10 mouse cellular contexts compared by ENCODE assay signal in genomic region chr11:58021618-58022017, GRCm38 (mm10). TPM values are rescaled to one million over a fixed set of nuclear protein-coding genes. Genes with fewer than 3 reads are reported as not detected.
DNase-seq lines count a peak whose midpoint lies in the region; ATAC-seq and TF ChIP-seq lines count a peak whose summit lies in the region.
"Had no signal": no experiment of that assay in that cellular context is flagged by ENCODE, and none has a peak within 500 bp of the region (broad histone marks: within the 10 kb centered on the region; RNA-seq: fewer than 3 reads in every experiment).

No protein-coding gene starts in this region.

- intact Hi-C loops in gastrocnemius, adult 2 months (cut with DNase I) = no loop called here

- no peak for ATAC-seq in kidney, postnatal 0 days (replicated peaks; ENCODE audit: low FRiP score, low read depth)
- no peak for ATAC-seq in kidney, embryonic 15.5 days (replicated peaks; ENCODE audit: low FRiP score)
- ATAC-seq in liver, postnatal 0 days = peak; percentile 17; the same call in 1 of the 2 replicates
- ATAC-seq: forebrain, postnatal 0 days; midbrain, embryonic 15.5 days had no signal

- H3K36me3 ChIP-seq in kidney, postnatal 0 days (ENCODE audit: insufficient read depth, low read length) = no peaks in the 10 kb centered on the region
- no peaks in the 10 kb centered on the region for H3K36me3 ChIP-seq in kidney, embryonic 15.5 days
- no peaks in the 10 kb centered on the region for H3K36me3 ChIP-seq in liver, postnatal 0 days (replicated peaks; ENCODE audit: insufficient read depth, low read length)
- H3K36me3 ChIP-seq: midbrain, embryonic 15.5 days had no signal

- H3K4me2 ChIP-seq in kidney, postnatal 0 days (ENCODE audit: low read length) = no peak overlapping the region
- no peak overlapping the region for H3K4me2 ChIP-seq in kidney, embryonic 15.5 days
- peak overlapping the region; percentile 28 for H3K4me2 ChIP-seq in liver, postnatal 0 days (ENCODE audit: low read depth, low read length)
- H3K4me2 ChIP-seq: midbrain, embryonic 15.5 days had no signal

- DNase-seq in gastrocnemius, adult 2 months = no peak
- DNase-seq in gastrocnemius, adult 8-10 months (ENCODE audit: low spot score in 2 of 2) = no peak
- no peak for DNase-seq in kidney, postnatal 0 days (ENCODE audit: low spot score)
- DNase-seq in liver, postnatal 0 days = no peak
- no peak for DNase-seq in natural killer cell, adult 2 months (ENCODE audit: low spot score in 2 of 2)
- DNase-seq in right cerebral cortex, postnatal 10 days (ENCODE audit: low spot score in 2 of 2) = no peak
- DNase-seq: forebrain, postnatal 0 days had no signal

- no peaks in the 10 kb centered on the region for H3K27me3 ChIP-seq in kidney, postnatal 0 days (ENCODE audit: insufficient read depth, low read length)
- H3K27me3 ChIP-seq in kidney, embryonic 15.5 days = no peaks in the 10 kb centered on the region
- no peaks in the 10 kb centered on the region for H3K27me3 ChIP-seq in liver, postnatal 0 days (ENCODE audit: insufficient read depth, low read length)
- H3K27me3 ChIP-seq: midbrain, embryonic 15.5 days had no signal

- no peak for TF ChIP-seq POLR2A in embryonic fibroblast, embryonic 13.5 days (IDR thresholded peaks at IDR 0.05; ENCODE audit: low read depth, low read length)

- no peak overlapping the region for H3K4me3 ChIP-seq in gastrocnemius, adult 2 months
- no peak overlapping the region for H3K4me3 ChIP-seq in kidney, postnatal 0 days (replicated peaks; ENCODE audit: low read depth, low read length)
- no peak overlapping the region for H3K4me3 ChIP-seq in kidney, embryonic 15.5 days (replicated peaks)
- no peak overlapping the region for H3K4me3 ChIP-seq in embryonic fibroblast, embryonic 13.5 days (ENCODE audit: insufficient read depth, low read length)
- H3K4me3 ChIP-seq in liver, postnatal 0 days (ENCODE audit: low read depth, low read length) = no peak overlapping the region
- H3K4me3 ChIP-seq: midbrain, embryonic 15.5 days had no signal

- 25% methylated on average over 2 of the region's 2 CpGs for WGBS in kidney, postnatal 0 days
- WGBS in kidney, embryonic 15.5 days = 19% methylated on average over 2 of the region's 2 CpGs
- WGBS in liver, postnatal 0 days (ENCODE audit: insufficient replicate concordance) = 47% methylated on average over 2 of the region's 2 CpGs

- peak overlapping the region; percentile 74 for H3K27ac ChIP-seq in gastrocnemius, adult 2 months
- peak overlapping the region; percentile 58 for H3K27ac ChIP-seq in kidney, postnatal 0 days
- H3K27ac ChIP-seq in kidney, embryonic 15.5 days = no peak overlapping the region
- peak overlapping the region; percentile 13; the same call in 1 of the 2 replicates for H3K27ac ChIP-seq in embryonic fibroblast, embryonic 13.5 days (ENCODE audit: insufficient read depth, low read length)
- peak overlapping the region; percentile 66 for H3K27ac ChIP-seq in liver, postnatal 0 days (ENCODE audit: low read depth)

- peaks cover 32% of the 10 kb centered on the region for H3K4me1 ChIP-seq in kidney, postnatal 0 days (replicated peaks; ENCODE audit: insufficient read depth, low read length)
- H3K4me1 ChIP-seq in kidney, embryonic 15.5 days = peaks cover 55% of the 10 kb centered on the region
- H3K4me1 ChIP-seq in embryonic fibroblast, embryonic 13.5 days (ENCODE audit: control insufficient read depth, insufficient read depth, low read length) = peaks cover 21% of the 10 kb centered on the region
- H3K4me1 ChIP-seq in liver, postnatal 0 days (ENCODE audit: insufficient read depth) = peaks cover 80% of the 10 kb centered on the region

- H3K9me3 ChIP-seq in kidney, postnatal 0 days (replicated peaks; ENCODE audit: low read length) = no peaks in the 10 kb centered on the region
- H3K9me3 ChIP-seq in kidney, embryonic 15.5 days (replicated peaks) = no peaks in the 10 kb centered on the region
- no peaks in the 10 kb centered on the region for H3K9me3 ChIP-seq in liver, postnatal 0 days (ENCODE audit: low read length)
- H3K9me3 ChIP-seq: midbrain, embryonic 15.5 days had no signal

- TF ChIP-seq EP300 in liver, postnatal 0 days (IDR thresholded peaks at IDR 0.05; ENCODE audit: low read depth) = no peak

- no peak overlapping the region for H3K9ac ChIP-seq in kidney, postnatal 0 days (ENCODE audit: low read depth, low read length)
- no peak overlapping the region for H3K9ac ChIP-seq in kidney, embryonic 15.5 days
- H3K9ac ChIP-seq in liver, postnatal 0 days (replicated peaks) = 0 out of 2 replicates have a peak overlapping the region, but pooled peaks have one; percentile 17
- H3K9ac ChIP-seq: forebrain, postnatal 0 days; midbrain, embryonic 15.5 days had no signal

- TF ChIP-seq CTCF in gastrocnemius, adult 2 months (IDR thresholded peaks at IDR 0.05) = no peak
- no peak for TF ChIP-seq CTCF in kidney, postnatal 0 days (IDR thresholded peaks at IDR 0.05; ENCODE audit: low read depth)
- no peak for TF ChIP-seq CTCF in embryonic fibroblast, embryonic 13.5 days (IDR thresholded peaks at IDR 0.05; ENCODE audit: borderline replicate concordance, insufficient read depth, low read length)
- TF ChIP-seq CTCF in liver, postnatal 0 days (IDR thresholded peaks at IDR 0.05; ENCODE audit: low read depth) = no peak

RNA-seq across cellular contexts. Expression of gene Larp1, which starts 12.8 kb away (rescaled TPM):
- 10 to 100 TPM; 90.4 to 98.4 TPM for total RNA-seq in gastrocnemius, adult 2 months (2021)
- total RNA-seq in gastrocnemius, adult 8-10 months (2022) = 100 to 1,000 TPM in 3 of 4 experiments, 10 to 100 TPM in 1; 98.4 to 121 (median 107) TPM
- polyA plus RNA-seq in kidney, postnatal 0 days (2015; fragmentation: Nextera tagmentation; extraction: Ambion mirVana) = 12.9 and 14.0 TPM in 2 replicates
- polyA plus RNA-seq in kidney, embryonic 15.5 days (2015; fragmentation: Nextera tagmentation; extraction: Ambion mirVana) = 17.7 and 19.3 TPM in 2 replicates
- 89.9 and 94.4 TPM in 2 replicates for polyA plus RNA-seq in embryonic fibroblast, embryonic 13.5 days (2011; ENCODE audit: insufficient read length, low read depth, missing spikeins)
- polyA plus RNA-seq in liver, postnatal 0 days (2015; fragmentation: Nextera tagmentation; extraction: Ambion mirVana) = 10.8 and 11.0 TPM in 2 replicates
